Mouse (Mus musculus) CD4-positive, CD25-positive, alpha-beta regulatory T cell, adult 4 months (primary cell): ENCODE measurements around the gene Scaf1. TPM values are rescaled to one million over a fixed set of nuclear protein-coding genes. Genes with fewer than 3 reads are reported as not detected.
A peak's percentile ranks its signal among the peaks of the same experiment; 100 is the strongest.

Experiments used
- ATAC-seq: one replicate; pipeline ENCODE4 v1.8.0; 2017
- polyA plus RNA-seq, 2 experiments: library from polyadenylated mRNA; unstranded; fragments of 100-300 nt; shearing (Covaris generic); gene quantifications; one replicate each; pipeline ENCODE4 v1.2.1; 2017

The Scaf1 gene
- polyA plus RNA-seq, 2 experiments from 2014 or later, result 7.0 to 9.3 TPM

DNA sequence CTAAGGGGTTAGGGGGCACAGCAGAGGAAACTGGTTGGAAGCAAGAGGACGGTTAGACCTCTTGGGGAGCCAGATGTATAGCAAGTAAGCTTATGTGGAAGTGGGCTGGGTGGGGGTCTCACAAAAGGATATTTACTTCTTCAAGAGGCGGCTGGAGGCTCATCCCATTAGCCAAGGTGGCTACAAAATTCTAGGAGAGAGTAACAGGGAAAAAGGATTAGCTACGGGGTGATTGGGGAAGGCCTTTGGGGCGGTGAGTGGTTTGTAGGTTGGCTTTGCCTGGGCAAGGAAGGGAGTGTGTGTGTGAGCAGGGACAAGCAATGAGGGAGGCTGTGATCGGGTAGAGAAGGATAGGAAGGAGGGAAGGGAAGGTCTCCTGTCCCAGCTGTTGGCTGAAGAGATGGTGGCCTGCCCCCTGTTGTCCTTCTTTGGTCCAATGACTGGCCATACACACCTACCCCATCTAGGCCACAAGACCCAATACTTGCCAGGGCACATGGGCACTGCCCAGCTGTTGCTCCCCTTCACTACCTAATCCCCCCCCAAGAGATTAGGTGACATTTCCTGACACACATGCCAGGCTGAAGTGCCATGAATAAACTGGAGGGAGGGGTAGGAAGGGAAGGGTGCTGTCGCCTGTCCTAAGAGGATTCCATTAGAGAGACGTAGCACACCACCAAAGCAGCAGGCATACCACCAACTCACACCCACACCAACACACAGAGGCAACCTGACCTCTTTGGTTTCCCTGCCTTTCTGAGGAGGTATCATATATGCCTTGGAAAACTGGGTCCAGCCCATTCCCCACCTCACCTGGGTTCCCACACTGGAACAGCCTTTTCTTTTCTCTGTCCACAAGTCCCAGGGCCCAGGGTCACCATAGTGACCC, 32.0 kb downstream of the Scaf1 start:
- no peak for ATAC-seq

DNA sequence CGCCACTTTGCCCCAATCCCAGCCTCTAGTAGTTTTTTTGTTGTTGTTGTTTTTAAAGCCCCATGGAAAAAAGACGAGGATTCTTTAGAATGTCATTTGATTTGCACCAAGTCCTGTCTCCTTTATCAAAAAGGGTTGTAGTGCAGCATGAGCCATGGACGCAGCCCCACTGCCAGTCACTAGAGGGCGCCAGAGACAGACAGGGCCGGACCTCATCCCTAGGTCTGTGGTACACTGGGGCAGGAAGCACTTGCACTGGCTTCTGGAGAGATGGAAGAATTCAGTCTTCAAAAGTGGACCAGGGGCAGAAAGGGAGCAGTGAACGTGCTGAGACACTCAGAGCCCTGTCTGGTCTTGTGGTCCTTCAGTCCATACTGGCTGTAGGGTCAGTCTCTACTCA, 33.1 kb downstream of the Scaf1 start:
- no peak for ATAC-seq

DNA sequence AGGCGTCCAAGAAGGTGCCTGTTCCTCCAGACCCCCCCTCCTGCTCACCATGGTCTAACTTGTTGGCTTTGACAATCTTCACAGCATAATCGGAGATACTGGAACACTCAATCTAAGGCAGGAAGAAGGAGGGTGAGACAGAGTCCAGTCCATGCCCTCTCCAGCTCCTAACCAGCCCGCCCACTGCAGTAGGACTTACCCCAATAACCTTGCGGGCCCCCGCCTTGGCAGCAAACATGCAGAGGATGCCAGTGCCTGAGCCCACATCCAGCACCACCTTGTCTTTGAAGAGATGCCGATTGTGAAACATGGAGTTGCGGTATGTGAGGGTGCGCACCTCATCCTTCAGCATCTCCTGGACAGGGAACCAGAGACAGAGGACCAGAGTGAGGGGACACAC, 34.6 kb downstream of the Scaf1 start:
- ATAC-seq, result no peak

DNA sequence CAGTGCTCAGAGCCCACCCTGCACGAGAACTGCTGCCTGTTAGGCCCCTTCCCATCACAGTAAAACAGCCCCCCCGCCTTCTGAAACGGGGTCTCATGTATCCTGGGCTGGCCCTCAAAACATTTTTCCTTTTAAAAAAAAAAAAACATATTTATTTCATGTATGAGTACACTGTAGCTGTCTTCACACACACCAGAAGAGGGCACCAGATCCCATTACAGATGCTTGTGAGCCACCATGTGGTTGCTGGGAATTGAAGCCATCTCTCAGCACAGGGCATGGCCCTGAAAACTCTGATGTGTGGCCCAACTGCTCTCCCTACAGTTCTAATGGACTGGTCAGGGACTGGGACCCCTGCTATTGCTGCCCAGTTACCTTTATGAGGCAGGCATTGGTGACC, 37.9 kb downstream of the Scaf1 start:
- no peak for ATAC-seq

DNA sequence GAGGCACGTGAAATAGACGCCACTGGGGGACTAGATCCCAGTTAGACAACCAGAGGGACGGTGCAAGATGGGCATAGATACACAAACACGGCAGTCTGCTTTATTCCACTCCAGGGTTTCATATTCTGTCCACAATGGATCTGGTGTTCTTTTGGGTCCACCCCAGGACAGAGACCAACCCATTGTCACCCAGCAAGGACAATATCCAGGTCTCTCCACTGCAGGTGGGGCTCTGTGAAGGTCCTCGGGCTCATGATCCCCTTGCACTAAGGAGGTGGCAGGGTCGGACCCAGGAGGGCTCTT, 41.1 kb downstream of the Scaf1 start:
- ATAC-seq, result no peak

DNA sequence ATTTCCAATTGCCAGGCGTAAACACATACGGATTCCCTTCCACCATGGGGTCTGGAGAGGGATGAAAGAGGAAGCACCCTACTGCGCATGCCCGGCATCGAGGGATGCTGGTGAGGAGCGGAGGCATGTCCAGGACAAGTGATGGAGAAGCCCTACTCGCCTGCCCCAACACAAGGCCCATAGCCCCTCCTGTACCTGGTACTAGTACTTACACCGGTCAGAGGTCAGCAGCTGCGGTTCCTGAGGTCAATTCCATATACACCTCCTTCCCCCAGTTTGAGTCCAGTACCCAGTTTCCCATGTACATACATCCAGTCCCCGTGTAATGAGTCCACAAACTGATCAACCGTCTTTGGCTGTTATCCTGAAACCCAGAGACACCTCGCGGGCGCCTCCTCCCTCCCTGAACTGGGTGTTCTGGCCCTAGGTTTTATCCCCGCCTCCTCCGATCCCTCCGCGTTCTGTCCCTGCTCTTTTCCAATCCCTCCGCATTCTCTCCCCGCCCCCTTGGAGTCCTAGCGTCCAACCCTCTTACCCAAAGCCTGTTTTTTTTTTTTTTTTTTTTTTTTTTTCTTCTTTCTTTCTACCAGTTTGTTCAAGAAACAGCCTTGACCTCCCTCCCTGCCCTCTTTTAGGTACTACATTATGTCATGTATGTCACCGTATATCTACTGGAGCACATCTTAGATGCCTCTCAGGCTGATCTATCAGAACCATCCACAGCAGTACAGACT, 41.6 kb downstream of the Scaf1 start, which contains the start of gene Cpt1c:
TSS of gene Cpt1c (minus strand) at position 469 of the 734 bp plus-strand sequence.
- no peak for ATAC-seq

DNA sequence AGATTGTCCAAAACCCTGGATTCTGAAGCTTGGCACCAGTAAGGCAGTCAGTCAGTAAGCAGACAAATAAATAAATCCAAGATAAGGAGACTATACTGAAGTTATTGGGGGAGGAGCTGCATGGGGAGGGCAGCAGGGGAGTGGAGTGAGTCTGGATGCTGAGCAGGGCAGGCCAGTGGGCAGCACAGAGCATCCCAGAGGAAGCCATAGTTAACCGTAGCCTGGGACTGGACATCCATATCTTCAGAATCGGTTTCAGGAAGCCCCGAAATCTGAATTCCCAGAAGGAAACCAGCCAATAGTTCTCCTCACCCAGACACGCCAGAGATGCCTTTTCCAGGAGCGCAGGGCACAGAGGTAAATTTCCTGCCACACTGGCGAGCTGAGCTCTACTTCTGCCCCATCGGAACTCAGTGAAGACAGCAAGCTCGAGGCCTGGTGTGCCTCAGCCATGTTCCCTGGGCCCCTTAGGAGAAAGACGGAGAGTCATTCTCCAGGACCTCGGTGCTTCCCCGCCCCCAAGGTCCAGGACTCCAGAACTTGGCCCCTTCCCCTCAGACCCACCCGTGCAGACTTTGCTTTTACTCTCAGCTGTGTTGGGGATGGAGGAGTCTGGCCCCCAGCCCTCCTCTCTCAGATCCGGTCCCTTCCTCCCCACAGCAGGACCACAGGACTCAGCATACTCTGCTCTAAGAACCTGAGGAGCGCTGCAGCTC, 42.6 kb downstream of the Scaf1 start:
- no peak for ATAC-seq

DNA sequence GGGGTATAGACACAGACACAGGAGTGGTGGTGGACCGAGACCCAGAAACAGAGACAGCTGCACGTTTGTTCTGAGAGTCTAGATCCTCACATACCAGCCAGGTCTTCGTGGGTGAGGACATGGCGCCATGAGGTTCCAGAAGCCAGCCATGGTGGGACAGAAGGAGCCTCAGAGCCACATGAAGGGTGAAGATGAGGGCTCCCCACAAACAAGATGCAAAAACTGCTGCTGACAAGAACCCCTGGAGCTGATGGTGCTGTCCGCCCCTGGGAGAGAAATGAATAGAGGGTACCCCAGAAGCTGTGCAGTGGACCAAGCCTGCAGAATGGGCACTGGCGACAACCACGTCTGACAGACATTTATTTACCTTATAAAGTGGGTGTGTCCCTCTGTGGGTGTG, 45.0 kb downstream of the Scaf1 start:
- ATAC-seq, result no peak

DNA sequence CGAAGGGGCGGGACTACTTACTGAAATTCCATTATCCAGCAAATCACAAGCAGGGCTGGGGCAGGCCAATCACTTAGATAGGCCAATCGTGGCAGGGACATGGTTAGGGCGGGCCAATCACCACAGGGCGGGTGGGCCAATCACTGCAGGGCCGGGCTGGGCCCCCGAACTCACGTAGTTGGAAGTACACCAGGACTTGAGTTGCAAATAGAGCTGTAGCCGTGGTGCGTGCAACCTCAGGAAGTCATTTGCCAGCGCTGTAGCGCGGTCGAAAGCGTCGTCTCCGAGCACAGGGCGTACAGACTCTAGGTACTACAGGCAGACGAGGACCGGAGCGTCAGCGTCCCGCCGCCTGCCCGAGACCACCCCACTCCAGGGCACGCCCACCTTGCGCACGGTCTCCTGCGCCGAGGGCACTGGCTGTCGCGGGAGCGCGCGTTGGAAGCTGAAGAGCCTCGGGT, 45.9 kb downstream of the Scaf1 start:
- ATAC-seq, result peak; percentile 93

DNA sequence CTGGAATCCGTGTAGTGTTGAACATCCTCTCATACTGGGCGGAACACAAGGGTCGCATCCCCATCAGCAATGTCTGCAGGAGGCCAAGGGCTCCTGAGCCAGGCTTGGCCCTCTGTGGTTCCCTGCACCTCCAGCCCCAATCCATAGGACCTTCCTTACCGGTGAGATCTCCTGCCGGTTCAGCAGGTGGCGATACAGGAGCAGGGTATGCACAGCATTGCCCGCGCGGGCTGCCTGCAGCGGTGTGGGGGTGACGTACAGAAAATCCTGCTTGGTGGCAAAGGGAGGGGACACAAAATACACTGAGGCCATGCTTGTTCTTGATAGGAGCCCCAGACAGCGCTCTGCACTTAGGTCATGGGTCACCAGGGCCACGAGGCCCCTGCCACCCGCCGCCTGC, 49.5 kb downstream of the Scaf1 start:
- no peak for ATAC-seq

DNA sequence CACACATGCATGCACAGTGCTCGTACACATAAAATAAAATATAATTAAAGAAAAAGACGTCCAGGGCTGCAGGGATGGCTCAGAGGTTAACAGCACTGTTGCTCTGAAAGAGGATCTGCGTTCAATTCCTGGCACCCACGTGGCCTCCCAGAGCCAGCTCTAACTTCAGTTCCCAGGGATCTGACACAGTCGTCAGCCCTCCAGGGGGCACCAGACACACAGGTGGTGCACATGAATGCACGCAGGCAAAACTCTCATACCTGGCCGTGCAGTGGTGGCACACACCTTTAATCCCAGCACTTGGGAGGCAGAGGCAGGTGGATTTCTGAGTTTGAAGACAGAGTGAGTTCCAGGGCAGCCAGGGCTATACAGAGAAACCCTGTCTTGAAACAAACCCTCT, 50.2 kb downstream of the Scaf1 start:
- ATAC-seq, result no peak

DNA sequence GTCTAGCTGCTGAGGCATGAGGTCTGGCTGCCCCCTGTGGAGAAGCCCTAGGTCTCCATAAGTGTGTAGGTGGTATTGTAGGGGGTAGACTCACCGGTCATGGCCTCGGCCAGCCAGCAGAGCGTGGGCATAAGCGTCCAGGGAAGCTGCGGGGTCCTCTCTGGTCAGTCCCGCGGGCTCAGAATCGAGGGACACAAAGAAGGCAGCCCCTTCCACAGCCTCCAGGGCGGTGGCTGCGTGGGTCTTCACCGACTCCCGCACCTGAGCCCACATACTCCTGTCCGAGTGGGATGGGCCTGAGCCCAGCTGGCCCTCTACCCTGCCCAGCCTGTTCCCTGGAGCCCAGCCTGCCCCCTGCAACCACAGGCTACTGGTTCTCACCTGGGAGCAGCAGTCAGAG, 51.2 kb downstream of the Scaf1 start:
- no peak for ATAC-seq

DNA sequence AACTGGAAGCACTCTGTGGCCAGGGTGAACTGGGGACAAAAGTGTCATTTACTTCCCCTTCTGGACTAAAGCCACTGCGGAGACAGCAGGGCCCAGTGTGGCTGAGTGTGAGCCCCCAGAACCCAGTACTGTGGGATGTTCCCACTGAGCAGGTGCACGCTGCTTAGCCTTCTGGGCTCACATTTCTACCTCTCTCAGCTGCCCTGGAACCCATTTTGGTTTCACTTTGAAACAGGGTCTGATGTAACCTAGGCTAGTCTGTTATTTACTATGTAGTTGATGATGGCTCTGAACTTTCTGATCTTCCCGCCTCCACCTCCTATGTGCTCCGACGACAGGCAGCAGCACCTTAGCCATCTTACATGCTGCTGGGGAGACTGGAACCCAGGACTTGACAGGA, 53.3 kb downstream of the Scaf1 start:
- no peak for ATAC-seq

DNA sequence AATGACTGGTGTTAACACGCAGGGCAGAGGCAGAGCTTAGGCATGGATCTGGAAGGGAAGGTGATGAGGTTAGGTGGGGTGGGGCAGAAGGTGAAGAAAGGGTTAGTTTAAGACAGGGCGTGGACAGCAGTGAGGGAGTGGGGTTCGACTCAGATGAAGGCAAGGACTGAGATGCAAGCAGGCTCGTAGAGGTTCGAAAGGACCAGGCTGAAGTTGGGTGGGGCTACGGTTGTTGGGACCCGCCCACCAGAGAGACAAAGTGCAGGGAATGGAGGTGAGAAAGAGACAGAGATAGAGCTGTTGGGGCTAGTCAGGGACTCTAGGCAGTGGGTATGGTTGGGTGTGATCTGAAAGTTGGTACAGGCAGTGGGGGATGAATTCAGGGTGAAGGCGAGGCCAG, 53.8 kb downstream of the Scaf1 start:
- ATAC-seq, result no peak

DNA sequence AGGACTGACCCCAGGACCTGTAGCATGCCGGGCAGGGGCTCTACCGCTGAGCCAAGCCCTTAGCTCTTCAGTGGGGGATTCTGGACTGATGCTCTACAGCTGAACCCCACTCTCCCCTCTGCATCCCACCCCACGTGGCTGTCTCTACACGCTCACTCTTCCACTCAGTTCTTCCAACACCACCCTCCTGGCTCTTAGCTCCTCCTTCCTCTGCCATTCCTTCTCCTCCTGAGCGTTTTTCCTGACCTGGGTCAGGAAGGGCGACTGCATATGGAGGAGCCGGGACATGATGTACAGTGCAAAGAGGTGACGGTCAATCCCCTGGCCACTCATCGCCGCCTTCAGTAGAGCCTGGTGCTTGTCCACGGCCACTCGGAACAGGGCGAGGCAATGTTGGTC, 55.7 kb downstream of the Scaf1 start:
- no peak for ATAC-seq

DNA sequence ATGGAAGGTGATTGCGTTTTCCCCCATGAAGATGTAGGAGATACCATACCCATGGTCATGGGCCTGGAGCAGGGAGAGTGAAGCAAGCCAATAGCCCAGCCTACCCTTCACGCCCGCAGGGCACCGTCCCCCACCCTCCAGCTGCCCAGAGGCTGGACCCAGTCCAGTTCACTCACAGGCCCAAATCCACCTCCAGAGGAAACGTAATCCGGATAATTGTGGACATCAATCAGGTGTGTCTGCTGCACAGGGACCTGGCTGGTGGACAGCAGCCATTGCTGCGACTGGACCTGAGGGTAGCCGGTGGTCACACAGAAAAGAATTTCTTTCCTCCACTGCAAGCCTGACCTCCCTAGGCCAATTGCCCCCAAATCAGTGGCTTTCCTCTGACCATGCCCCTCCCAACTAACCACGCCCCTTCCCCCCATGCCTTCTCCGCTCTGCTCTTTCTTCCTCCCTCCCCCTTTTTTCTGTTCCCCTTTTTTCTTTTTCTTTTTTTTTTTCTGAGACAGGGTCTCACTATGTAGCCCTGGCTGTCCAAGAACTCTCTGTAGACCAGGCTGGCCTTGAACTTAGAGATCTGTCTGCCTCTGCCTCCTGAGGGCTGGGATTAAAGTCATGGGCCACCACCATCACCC, 56.2 kb downstream of the Scaf1 start:
- ATAC-seq, result no peak

DNA sequence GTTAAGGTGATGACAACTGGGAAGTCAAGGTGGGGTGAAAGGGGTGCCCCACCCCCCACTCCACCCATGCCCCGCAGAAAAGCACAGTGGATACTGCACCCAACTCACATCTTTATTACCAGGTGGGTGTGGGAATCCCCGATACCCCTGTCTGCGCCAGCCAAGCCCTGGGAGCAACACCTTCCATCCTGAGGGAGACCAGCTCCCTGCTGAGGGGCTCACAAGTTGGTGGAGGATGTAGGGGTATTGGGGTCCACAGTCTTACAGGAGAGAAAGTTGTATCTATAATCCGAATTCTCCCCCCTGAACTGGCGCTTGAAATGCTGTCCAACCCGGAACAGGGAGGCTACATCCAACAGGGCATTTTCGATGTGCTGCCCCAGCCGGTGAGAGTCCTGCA, 56.9 kb downstream of the Scaf1 start:
- no peak for ATAC-seq

DNA sequence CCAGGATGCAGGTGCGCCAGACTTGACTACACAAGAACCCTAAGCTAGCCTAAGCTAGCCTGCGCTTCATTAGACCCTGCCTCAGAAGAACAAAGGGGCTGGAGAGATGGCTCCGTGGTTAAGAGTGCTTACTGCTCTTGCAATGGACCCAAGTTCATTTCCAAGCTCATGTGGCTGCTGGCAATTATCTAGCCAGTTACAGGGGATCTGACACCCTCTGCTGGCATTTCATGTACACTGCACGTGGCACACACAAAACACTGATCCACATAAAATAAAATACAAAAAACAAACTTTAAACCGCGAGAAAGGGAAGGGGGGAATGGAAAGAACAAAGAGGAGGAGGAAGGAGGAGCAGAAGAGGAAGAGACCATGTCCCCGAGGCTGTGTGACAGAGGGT, 58.0 kb downstream of the Scaf1 start:
- peak; percentile 43 for ATAC-seq

DNA sequence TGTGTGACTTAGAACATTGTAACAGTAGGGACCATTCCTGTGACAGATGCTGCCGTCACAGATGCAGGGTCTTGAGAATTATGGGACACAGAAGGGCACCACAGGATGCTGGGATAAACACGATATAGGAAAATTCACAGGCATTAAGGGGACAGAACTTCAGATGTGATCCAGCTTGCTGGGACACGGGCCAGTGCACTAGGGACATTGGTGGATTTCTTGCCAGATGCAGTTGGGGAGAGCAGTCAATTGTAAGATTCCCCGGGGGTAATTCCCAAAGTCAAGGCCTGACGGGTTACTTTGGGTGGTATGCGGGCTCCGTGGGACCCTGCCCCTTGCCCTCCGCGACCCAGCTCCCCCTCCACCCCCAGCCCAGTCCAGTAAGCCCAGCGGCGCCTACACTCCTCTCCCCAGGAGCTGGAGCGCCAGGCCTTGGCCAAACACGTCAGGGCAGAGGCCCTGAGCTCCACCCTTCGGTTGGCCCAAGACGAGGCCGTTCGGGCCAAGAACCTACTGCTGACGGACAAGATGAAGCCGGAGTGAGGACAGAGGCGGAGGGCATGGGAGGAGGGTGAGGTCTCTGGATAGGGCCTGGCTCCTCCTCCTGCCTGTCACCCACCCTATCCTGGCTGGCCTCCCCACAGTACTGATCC, 58.9 kb downstream of the Scaf1 start:
- no peak for ATAC-seq

DNA sequence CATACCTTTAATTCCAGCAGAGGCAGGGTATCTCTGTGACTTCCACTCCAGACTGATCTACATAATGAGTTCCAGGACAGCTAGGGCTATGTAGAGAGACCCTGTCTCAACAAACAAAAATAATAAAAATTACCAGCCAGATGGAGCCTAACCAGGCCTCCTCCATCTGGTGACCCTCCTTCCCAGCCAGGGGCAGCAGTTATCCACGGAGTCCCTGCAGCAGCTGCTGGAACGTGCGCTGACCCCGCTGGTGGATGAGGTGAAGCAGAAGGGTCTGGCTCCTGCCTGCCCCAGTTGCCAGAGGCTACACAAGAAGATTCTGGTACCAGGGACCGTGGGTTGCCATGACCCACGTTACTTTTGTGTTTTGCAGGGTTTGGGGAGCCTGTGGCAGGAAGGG, 59.9 kb downstream of the Scaf1 start:
- ATAC-seq, result no peak

DNA sequence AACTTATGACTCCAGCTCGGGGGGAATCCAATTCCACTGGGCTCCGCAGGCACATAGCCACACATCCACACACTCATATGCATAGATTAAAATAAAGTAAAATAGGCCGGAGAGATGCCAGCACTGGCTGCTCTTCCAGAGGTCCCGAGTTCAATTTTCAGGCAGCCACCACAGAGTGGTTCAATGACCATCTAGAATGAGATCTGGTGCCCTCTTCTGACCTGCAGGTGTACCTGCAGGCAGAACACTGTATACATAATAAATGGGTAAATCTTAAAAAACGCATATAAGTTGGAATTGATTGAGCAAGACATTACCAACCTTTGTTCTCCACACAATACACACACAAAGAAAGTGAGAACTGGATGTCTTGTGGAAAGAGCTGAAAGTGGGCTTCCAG, 60.5 kb downstream of the Scaf1 start:
- ATAC-seq, result peak; percentile 58

DNA sequence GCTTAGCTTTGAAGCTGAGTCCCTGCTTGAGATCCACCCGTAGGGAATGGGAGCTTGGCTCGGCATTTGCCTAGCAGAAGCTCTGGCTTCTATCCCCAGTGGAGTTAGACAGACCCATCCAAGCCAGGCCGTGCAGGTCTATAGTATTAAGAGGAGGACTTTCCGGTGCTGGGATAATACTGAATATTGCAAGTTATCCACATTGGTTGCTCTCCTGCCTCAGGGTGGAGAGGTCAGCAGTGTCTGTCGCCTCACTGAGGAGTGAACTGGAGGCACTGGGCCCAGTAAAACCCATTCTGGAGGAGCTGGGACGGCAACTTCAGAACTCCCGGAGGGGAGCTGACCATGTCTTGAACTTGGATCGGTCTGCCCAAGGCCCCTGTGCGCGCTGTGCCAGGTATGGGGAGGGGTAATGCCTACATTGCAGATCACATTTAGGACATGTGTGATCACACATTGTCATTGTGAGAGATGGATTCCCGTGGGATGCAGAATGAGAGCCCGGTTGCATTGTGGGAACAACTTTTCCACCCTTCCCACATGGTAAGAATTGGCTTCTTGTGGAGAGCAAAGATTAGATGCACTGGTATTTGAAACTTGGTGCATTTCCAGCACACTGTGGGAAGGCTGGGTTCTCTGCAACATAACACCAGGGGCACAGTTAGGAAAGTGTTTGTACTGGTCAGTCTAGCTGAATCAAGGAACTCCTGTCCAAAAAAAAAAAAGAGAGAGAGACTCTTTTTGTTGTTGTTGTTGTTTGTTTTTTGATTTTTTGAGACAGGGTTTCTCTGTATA, 61.9 kb downstream of the Scaf1 start:
- ATAC-seq, result no peak
